Mouse (Mus musculus) liver, embryonic 14.5 days (tissue): ENCODE measurements at regions not wholly inside any gene's neighbourhood (a gene's known extent, or its start where the extent isn't known, plus 50 kb on each side); places are given as distances from the start of the nearest gene placed in this dataset.

Experiments
- CTCF ChIP-seq: IDR thresholded peaks from 2 replicates; pipeline ENCODE4 v1.5.1; 2016; ENCODE audit warnings: antibody characterized with exemption, low read depth, control low read depth
- EP300 ChIP-seq: IDR thresholded peaks from 2 replicates; pipeline ENCODE4 v1.6.1; 2016; ENCODE audit warnings: antibody characterized with exemption, low read depth

DNA sequence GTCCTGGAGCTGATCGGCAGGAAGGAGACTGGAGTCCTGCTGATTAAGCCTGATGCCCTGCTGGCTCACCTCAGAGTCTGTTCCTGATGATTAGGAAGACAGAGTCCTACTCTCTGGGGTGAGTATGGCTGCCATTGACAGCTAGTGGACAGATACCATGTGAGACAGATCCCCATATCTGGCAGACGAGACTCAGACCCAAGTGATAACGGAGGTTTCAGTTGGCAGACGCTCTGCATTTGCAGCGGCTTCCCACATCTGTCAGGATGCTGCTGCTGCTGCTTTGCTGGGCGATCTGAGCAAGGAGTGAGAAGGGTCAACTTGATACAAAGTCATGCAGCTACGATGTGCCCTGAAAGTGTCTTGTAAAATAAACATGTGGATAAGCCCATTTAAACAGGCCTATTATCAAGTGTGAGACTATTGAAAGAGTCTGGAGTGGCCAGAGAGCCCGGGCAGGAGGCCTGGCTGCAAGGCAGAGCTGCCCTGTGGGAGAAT, 98.1 kb upstream of the Cops8 start:
- TF ChIP-seq CTCF (no peak), EP300 (no peak)
